Mouse (Mus musculus): ENCODE data around the gene Vsx1.

GRCm38 (mm10) chr2:150648300-150648895 lies 40.8 kb downstream of the Vsx1 start:
- no peak for TF ChIP-seq CTCF (IDR thresholded peaks at IDR 0.05; ENCODE audit: low read depth)
- no peak for TF ChIP-seq EP300 (IDR thresholded peaks at IDR 0.05; ENCODE audit: low read depth)

Data from liver, embryonic 14.5 days (tissue).